ENCODE assay signal across 8 mouse cellular contexts in the genomic region with DNA sequence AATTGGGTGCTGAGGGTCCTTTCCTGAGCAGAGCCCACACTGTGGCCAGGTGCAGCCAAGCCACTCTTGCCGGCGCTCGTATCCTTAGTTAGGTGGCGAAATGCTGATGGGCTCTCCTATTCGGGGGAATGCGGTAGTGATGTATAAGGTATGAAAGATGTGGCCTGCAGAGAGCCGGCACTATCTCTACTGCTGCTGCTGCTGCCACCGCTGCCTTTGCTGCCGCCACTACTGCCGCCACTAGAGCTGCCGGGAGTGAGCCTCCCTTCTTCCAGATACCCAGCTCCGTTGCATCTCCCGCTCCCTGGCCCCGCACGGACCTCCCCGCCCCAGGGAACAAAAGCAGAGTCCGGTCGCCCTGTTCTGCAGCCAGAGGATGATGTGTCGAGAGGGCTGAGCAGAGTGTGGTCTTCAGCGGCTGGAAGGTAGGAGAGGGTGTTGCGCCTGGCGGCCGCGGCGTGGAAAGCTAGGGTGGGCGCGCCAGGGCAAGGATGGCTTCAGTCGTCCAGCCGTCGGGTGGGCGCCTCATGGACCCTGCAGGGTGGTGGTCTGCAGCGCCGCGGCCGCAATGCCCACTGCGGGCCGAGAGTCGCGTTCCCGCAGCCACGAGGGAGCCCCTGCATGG. TPM values are rescaled to one million over a fixed set of nuclear protein-coding genes. Genes with fewer than 3 reads are reported as not detected.
A peak's percentile ranks its signal among the peaks of the same experiment; 100 is the strongest.
DNase-seq lines count a peak whose midpoint lies in the region; ATAC-seq and TF ChIP-seq lines count a peak whose summit lies in the region.

A gene (plus strand): TSS at position 39 of the 625 bp plus-strand sequence.

- peak within 1 kb of the TSS; percentile 64 for H3K4me2 ChIP-seq in forebrain, postnatal 0 days (ENCODE audit: low read depth)
- peak within 1 kb of the TSS; percentile 50 for H3K4me2 ChIP-seq in neural tube, embryonic 11.5 days (ENCODE audit: low read depth)

- no peaks in the 10 kb centered on the region; the same call in 1 of the 2 replicates for H3K27me3 ChIP-seq in forebrain, postnatal 0 days (ENCODE audit: insufficient read depth, low read length)
- H3K27me3 ChIP-seq in neural tube, embryonic 11.5 days (ENCODE audit: control insufficient read depth, insufficient read depth, low read length) = peaks cover 33% of the 10 kb centered on the region

- no peaks in the 10 kb centered on the region for H3K36me3 ChIP-seq in ES-E14 (ENCODE audit: control insufficient read depth, insufficient read depth, low read length, poor library complexity, severe bottlenecking)
- no peaks in the 10 kb centered on the region for H3K36me3 ChIP-seq in forebrain, postnatal 0 days (ENCODE audit: insufficient read depth)
- no peaks in the 10 kb centered on the region for H3K36me3 ChIP-seq in neural tube, embryonic 11.5 days (ENCODE audit: control insufficient read depth, insufficient read depth, low read length)

- DNase-seq in cerebellum, adult 18-20 months = peak; percentile 4 to 6
- DNase-seq in cerebellum, adult 11-12 months = no peak
- no peak for DNase-seq in ES-E14 (ENCODE audit: low read depth, low spot score)
- peak; percentile 69 for DNase-seq in forebrain, postnatal 0 days
- DNase-seq in layer of hippocampus, postnatal 25 days (ENCODE audit: extremely low spot score in 1 of 2, low spot score in 1 of 2) = peak; percentile 62 to 64
- peak; percentile 37 for DNase-seq in neural tube, embryonic 11.5 days (ENCODE audit: low spot score)
- DNase-seq in urinary bladder, adult 2 months (ENCODE audit: low spot score) = no peak
- DNase-seq in spleen, postnatal 4 days (ENCODE audit: low spot score in 2 of 2) = no peak

- peak; percentile 77 for ATAC-seq in forebrain, postnatal 0 days
- ATAC-seq in neural tube, embryonic 11.5 days (ENCODE audit: insufficient read depth, low FRiP score, low TSS enrichment) = no peak

- peak; percentile 28 for TF ChIP-seq CTCF in forebrain, postnatal 0 days (IDR thresholded peaks at IDR 0.05; ENCODE audit: low read depth)

- no peak within 1 kb of the TSS for H3K27ac ChIP-seq in ES-E14 (ENCODE audit: insufficient read depth, low read depth, low read length, poor library complexity, severe bottlenecking)
- peak within 1 kb of the TSS; percentile 78 for H3K27ac ChIP-seq in forebrain, postnatal 0 days (ENCODE audit: low read depth, low read length)
- no peak within 1 kb of the TSS for H3K27ac ChIP-seq in neural tube, embryonic 11.5 days (ENCODE audit: low read depth, low read length)

- peak within 1 kb of the TSS; percentile 9; the same call in 1 of the 2 replicates for H3K9ac ChIP-seq in ES-E14 (ENCODE audit: insufficient read depth, low read depth, low read length, poor library complexity, severe bottlenecking)
- H3K9ac ChIP-seq in forebrain, postnatal 0 days = peak within 1 kb of the TSS; percentile 68
- no peak within 1 kb of the TSS; the same call in 1 of the 2 replicates for H3K9ac ChIP-seq in neural tube, embryonic 11.5 days (ENCODE audit: low read length)

- in situ Hi-C loops in ES-E14 (cut with MboI; ENCODE audit: low sequenced_read_pairs in 2 of 2, unreplicated experiment in 2 of 2) = no loop called here

- H3K4me3 ChIP-seq in ES-E14 (ENCODE audit: insufficient read depth in 1 of 2, low read depth in 1 of 2, low read length in 2 of 2, poor library complexity in 1 of 2, severe bottlenecking in 1 of 2) = peak within 1 kb of the TSS; percentile 65
- peak within 1 kb of the TSS; percentile 55 for H3K4me3 ChIP-seq in forebrain, postnatal 0 days (ENCODE audit: low read depth, low read length)
- peak within 1 kb of the TSS; percentile 33 for H3K4me3 ChIP-seq in neural tube, embryonic 11.5 days (ENCODE audit: low read depth, low read length)

- no peaks in the 10 kb centered on the region; a peak in 1 of 4 replicates for H3K4me1 ChIP-seq in ES-E14 (ENCODE audit: control insufficient read depth in 2 of 2, insufficient read depth in 2 of 2, low read length in 2 of 2, poor library complexity in 1 of 2)
- no peaks in the 10 kb centered on the region for H3K4me1 ChIP-seq in forebrain, postnatal 0 days (ENCODE audit: insufficient read depth)
- H3K4me1 ChIP-seq in neural tube, embryonic 11.5 days (ENCODE audit: control insufficient read depth, insufficient read depth, low read length) = peaks cover 5% of the 10 kb centered on the region; the same call in 1 of the 2 replicates

- 1% methylated on average over 40 of the region's 41 CpGs for WGBS in forebrain, postnatal 0 days
- 0% methylated on average over 41 of the region's 41 CpGs for WGBS in neural tube, embryonic 11.5 days

- H3K9me3 ChIP-seq in ES-E14 (ENCODE audit: control insufficient read depth, insufficient read depth, low read depth, low read length) = no peaks in the 10 kb centered on the region
- H3K9me3 ChIP-seq in forebrain, postnatal 0 days (ENCODE audit: low read length) = no peaks in the 10 kb centered on the region
- no peaks in the 10 kb centered on the region for H3K9me3 ChIP-seq in neural tube, embryonic 11.5 days (ENCODE audit: control insufficient read depth, low read length)

TF ChIP-seq in ES-E14, 5 proteins besides CTCF, POLR2A, EP300 and RAD21:
- TF ChIP-seq MAFK (IDR thresholded peaks at IDR 0.05; ENCODE audit: insufficient read depth, low read depth, low read length) (no peak), ZC3H11A (IDR thresholded peaks at IDR 0.05; ENCODE audit: borderline replicate concordance, low read depth, low read length) (no peak), HCFC1 (IDR thresholded peaks at IDR 0.05; ENCODE audit: borderline replicate concordance, insufficient read depth, low read length) (no peak), ZNF384 (IDR thresholded peaks at IDR 0.05; ENCODE audit: low read depth, low read length) (no peak), CHD2 (IDR thresholded peaks at IDR 0.05; ENCODE audit: low read depth, low read length) (no peak)
TF ChIP-seq in ES-E14: peak in this region for 0.

RNA-seq across cellular contexts. Expression of the gene that starts here (rescaled TPM):
- total RNA-seq in ES-E14 (2012; rRNA removed) = 7.9 and 8.5 TPM in 2 replicates
- total RNA-seq in forebrain, postnatal 0 days (2014; rRNA removed) = 61.3 and 64.8 TPM in 2 replicates
- polyA plus RNA-seq in forebrain, postnatal 0 days (2015; fragmentation: Nextera tagmentation; extraction: Ambion mirVana) = 136 and 141 TPM in 2 replicates
- total RNA-seq in layer of hippocampus, postnatal 25 days (2021) = 100 to 1,000 TPM; 132 to 158 TPM
- polyA plus RNA-seq in neural tube, embryonic 11.5 days (2014; fragmentation: Nextera tagmentation; extraction: Ambion mirVana) = 30.3 and 36.4 TPM in 2 replicates
- 2.2 and 2.6 TPM in 2 replicates for polyA plus RNA-seq in urinary bladder, adult 2 months (2012; rRNA removed)

Comparison
In these comparisons a context has a peak if more than half of its experiments do, and no peak if none do; other contexts are left out.
1. DNase-seq: peak in cerebellum, adult 18-20 months (2 of 2), forebrain, postnatal 0 days (single experiment), layer of hippocampus, postnatal 25 days (2 of 2) and neural tube, embryonic 11.5 days (single experiment); none in cerebellum, adult 11-12 months (single experiment), ES-E14 (single experiment), urinary bladder, adult 2 months (single experiment) and spleen, postnatal 4 days (0 of 2).
2. Peak in every context shown above with its lines, with median percentiles within 50 percentile points of each other: H3K4me3 ChIP-seq.